Mouse (Mus musculus) c-Kit-positive CD71-positive TER-119-negative erythroid progenitor cells, embryonic 14.5 days (primary cell): ENCODE data around the gene Grap.

Experiments used
- DNase-seq: peaks from one replicate; pipeline ENCODE4 v3.0.0-alpha.2; 2013; ENCODE audit warnings: low read depth

Gene Grap

DNA sequence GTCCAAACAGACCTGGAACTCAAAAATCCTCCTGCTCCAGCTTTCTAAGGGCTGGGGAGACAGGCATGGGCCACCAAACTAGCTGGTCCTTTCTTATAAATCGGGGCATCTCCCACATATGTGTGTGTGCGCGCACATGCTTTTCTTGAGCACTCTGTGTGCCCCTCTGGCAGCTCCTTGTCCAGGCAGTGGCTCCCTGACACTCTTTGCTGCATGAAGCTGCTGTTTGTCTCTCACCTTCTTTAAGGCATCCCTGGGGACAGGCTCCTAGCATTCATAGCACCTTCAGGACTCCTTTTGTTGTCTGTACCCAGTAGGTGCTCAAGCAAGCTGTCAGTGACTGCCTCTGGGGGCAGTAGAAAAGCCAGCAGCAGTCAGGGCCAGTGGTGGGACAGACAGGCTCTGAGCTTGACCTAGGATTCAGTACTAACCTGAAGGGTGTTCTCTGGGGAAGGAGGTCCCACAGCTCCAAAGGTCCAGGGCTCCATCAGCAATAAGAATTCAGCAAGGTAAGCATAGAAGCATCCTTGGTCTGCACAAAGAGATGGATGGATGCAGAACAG, 5.4 kb downstream of the Grap start:
- no peak for DNase-seq

DNA sequence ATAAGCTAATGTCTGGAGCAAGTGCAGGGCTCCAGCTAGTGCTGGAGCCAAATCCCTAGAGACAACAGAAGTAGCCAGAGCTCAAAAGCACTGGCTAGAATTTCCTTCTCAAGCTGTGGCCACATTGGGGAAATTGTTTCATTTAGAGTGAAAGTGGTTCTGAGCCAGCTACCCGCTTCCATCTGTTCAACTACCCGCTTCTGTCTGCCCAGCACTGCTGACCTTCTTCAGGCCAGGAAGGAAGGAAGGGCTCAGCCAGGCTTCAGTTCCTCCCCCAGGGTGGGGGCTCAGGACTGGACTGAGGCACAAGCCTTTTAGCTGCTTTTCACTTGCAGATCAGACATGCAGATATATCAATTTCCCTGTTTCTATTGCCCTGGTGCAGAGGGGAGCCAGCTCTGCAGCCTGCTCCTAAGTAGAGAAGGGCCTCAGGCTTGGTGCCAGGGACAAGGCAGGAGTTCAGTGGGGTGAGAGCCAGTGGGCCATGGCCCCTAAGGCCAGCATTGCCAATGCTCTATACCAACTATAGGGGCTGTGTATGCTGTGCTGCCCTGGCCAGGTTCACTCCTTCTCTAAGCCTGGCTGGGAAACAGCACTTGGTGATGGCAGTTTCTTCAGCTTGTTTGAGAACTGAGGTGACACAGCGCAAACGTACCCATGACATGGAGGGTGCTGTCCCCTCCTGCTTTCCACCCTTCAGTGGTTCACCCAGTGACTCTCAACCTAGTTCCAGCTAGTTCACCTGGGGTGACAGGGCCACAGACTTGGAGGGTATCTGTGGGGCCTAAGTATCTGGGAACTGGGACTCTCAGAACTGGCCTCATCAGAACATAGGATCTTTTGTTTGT, 6.2 kb downstream of the Grap start:
- DNase-seq: no peak

DNA sequence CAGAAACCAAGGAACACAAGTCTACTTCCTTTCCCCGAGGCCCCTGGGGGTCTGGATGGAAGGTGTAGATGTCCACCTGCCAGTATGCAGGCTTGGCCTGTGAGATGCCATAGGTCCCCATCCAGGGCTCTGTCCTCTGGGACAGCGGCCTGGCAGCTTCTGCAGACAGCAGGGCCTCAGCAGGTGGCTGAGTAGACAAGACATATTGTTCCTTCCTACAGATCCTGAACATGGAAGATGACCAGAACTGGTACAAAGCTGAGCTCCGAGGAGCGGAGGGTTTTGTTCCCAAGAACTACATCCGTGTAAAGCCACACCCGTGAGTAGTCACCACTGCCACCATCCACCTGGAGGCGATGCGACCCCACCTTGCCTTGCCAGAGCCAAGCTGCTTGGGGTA, 6.9 kb downstream of the Grap start:
- DNase-seq: no peak

DNA sequence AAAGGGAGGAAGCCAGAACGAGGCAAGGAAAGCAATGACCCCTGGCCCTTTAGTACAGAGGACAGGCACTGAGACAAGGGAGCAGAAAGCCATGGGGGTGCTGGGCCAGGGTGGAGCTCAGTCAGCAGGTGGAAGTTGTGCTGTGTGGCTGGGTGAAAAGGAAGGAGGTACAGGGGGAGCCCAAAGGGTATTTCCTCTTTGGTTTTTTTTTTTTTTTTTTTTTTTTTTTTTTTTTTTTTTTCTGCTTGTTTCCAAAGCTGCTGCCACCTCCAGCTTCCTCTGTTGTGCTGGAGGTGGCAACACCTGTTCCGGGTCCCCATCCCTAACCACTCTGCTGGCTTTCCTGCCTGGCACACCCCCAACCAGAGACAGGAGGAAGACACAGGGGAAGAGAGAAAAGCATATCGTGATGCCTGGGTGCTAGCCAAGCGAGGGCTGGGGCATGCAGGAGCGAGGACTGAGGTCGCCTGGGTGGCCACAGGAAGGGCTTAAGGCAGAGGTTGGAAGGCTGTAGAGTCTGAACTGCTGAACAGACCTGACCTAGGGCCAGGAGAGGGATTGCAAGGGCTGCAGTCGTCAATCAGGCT, 7.8 kb downstream of the Grap start:
- no peak for DNase-seq

DNA sequence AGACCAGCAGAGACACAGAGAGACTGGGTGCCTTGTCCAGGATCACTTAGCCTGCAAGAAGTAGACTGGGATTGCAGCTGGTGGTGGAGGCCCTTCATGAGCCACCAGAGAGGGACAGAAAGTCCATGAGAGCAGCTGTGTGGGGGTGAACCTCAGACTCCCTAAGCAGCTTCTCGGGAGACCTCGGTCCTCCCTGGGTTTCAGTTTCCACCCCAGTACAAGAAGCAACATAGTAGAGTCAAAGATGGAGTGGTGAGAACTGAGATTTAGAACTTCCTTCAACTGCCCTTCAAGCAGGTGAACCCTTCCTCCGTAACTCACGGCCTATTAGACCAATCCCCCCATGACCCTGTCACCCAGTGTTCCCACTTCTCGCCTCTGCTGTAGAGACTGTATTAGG, 9.1 kb downstream of the Grap start:
- DNase-seq: no peak

DNA sequence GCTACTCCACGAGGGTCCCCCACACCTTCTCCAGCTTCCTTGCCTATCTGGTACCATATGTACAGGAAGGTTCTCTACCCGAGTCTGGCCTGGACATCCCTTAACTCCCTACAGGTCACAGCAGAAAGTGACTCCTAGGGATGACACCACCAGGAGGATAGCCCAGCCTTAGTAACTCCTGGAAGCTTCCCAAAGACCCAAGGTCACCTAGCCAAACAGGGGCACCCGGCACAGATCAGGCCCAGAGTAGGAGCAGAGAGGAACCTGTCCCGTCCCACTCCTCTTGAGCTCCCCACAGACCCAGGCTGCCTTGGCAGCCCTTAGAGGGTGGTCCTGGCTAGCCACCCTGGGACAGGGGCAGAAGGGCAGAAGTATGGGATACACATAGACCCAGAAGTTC, 12.3 kb downstream of the Grap start:
- no peak for DNase-seq

DNA sequence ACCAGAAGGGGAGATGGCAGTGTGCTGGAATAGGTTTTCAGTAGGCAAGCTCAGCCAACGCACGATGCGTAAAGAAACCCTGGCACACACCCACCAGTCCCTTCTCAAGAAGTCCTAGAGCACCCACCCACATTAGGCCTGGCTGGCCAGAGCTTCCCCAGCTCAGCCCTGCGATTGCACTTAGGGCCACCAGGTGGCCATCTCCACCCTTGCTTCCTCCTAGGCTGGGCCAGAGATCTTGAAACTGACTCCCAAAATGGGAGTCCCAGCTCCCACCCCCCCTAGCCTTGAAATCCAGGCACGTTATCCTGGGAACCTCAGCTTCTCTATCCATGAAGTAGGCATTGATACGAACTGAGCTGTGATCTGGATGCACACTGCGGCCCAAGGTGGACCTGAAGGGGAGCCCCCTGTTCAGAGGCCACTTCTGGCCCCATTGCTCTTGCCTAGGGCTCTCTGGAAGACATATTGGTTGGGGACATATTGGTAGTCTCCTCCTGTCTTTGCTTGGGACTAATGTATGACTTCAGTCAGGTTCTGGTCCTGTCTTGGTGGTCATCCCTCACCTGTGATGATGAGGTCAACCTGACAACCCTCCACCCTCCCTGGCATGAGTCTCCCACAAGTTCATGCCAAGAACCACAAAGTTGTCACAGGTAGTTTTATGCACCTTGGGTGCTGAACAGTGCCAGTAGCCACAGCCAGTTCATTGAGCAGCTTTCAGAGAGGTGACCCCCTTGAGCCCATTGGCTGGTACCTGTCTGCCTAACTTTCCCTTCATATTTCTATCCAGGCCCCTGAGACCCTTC, 13.1 kb downstream of the Grap start:
- no peak for DNase-seq

DNA sequence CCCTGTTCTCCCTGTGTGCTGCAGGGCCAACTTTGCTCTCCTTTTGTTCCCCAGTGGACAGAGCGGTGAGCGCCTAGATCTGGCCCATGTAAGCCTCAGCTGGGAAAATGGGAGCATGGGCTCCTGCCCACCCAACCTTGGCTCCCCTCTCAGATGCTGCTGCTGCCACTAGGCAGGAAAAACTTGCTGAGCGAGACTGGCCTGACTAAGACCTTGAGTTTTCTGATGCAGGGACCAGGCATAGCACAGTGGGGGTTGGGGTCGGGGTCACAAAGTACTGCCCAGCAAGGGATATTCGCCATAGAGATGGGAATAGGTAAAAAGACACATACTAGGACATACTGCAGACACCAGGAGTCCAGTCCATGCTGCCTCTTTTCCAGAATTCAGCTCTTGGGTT, 14.2 kb downstream of the Grap start:
- DNase-seq: no peak

DNA sequence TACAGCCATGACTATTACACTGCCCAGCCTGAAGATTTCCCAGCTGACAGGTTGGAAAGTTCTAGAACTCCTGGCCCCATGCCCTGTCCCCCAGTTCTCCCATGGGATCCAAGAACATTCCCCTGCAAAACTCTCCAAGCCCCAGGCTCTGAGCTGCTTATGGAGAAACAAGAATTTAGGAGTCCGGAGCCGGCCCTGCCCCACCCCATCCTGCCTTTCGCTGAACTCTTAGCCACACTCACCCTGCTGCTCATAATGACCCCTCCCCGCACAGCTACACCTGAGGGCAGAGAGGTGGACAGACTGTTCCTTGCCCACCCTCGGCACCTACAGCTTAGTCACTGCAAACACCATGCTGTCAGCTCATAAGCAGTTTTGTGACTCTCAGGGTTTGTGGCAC, 14.7 kb downstream of the Grap start:
- DNase-seq: no peak

DNA sequence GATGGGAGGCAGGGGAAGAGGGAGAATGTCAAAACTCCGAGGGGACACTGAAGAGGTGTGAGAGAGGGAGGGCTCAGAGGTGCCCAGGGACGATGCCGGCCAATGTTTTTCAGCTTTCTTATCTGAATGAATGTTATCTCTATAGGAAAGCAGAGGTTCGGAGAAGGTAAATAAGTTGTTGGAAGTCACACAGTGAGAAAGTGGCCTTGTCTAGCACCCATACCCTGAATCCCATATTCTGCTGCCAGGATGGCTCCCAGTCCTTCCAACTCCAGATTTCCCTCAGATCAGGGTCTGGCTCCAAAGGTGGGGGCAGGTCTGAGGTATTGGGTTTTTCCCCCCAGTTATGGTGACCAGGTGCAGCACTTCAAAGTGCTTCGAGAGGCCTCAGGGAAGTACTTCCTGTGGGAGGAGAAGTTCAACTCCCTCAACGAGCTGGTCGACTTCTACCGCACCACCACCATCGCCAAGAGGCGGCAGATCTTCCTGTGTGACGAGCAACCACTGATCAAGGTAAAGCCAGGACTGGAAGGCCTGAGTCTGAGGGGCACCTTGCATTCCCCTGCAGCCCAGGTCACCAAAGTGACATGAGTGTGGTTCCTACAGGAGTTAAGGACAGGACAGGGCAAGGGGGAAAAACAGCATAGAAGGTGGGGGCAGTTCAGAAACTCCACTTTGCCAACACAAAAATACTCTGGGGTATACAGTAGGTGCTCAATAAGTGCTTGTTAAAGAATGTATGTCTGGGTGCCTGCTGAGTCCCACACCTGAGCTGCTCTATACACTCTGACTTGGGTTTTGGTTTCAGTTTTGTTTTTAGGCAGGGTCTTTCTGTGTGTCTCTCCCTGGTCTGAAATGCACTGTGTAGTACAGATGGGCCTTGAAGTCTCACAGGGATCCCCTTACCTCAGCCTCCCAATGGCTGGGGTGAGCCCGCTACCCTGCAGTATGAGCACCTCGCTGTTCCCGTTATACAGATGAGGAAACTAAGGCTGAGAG, 16.7 kb downstream of the Grap start:
- DNase-seq: no peak

DNA sequence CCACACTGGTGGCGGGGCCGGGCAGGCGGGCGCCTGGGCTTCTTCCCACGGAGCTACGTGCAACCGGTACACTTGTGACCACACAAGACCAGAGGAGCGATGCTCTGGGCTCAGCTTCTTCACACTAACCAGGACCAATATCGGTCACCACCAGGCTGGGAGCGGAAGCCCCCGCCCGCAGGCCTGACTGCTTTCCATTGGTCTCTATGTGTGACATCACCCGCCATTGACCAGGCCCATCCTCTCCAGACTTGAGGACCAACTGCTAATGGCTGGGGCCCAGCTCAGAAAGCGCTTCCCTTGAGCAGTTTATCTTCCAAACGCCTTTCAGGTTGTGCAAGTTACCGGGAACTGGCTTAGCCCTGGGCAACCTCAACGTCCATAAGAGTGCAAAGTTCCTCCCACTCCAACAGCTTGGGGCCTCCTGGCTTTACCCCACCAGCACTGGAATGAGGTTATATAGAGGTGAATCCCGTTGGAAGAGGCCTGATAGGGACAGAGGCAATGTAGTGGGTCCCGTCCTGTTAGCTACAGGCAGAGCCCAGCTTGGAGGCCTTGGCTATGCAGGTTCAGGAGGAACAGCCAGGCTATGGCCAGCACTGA, 18.8 kb downstream of the Grap start:
- no peak for DNase-seq

DNA sequence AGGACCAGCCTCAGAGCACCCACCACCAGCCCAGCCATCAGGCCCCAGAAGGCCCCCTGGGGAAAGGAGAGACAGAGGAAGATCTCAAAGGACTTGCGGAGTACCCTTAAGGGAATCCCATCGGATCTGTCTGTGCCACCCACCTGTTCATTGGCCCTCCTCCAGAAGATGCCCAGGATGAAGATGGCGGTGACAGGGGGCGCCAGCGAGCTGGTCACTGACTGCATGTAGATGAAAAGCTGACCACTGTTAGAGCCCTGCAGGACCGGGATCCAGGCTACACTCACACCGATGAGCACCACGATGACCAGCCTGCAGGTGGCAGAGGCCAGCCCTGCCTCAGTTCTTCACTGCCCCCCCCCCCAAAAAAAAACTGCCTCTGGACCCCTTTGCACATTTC, 20.6 kb downstream of the Grap start:
- DNase-seq: no peak

DNA sequence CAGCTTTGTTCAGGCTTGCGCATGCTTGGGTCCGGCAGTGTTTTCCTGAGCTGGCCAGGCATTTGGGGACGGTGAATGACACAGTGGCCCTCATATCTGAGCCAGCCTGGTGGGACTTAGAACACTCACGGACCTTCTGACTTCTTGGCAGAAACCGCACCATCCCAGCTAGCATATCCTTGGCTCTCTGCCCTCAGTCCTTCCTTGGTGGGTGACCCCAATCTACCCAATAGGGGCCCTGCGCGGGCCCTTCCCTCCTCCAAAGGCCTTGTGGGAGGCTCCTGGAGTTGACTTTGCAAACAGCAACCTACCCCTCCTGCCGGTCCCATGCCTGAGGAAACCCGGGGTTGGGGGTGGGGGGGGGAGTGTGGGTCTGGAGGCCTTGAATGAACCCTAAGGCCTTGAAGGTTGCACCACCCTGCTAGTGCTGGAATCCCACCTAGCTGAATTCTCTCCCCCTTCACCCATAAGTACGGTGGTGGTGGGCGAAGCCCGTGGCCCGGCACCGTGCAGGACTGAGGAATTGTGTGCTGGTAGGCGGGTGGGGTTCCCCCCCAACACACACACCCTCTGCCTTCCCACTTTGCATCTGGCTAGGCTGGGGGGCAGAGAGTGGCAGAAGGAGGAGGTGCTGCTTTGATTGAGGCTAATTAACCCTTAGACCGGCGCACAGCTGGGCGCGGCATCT, 21.2 kb downstream of the Grap start:
- no peak for DNase-seq

DNA sequence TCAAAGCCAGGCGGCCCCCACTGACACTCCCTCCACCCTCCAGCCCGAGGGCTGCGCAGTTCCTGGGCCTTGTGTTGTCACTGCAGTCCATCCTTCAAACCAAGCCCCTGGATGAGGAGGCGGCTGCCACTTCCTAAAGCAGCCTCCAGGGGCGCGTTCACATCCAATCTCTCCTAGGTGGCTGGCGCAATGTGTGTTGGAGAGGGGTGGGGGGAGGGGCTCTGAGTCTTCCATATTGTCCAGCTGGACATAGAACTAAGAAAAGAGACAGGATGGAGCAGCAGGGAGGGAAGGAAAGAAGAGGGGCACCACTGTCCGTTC, 21.7 kb downstream of the Grap start:
- DNase-seq: no peak

DNA sequence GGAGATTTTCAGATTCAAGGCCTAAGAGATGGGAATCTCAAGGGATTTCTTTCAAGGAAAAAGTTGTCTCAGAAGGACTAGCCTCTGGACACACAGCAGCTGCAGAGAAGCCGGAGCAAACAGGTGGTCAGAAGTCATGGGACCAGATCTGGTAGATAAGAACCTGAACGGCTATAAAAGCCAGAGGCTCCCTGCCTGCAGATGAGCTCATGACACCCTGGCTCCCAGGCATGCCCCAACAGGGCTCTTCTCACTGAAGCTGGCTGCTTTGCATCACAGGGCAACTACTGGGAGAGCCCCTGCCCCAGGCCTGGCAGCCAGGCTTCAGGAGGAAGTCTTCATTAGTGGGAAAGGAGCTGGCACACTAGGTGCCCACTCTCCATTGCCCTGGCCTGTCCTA, 22.3 kb downstream of the Grap start:
- no peak for DNase-seq

DNA sequence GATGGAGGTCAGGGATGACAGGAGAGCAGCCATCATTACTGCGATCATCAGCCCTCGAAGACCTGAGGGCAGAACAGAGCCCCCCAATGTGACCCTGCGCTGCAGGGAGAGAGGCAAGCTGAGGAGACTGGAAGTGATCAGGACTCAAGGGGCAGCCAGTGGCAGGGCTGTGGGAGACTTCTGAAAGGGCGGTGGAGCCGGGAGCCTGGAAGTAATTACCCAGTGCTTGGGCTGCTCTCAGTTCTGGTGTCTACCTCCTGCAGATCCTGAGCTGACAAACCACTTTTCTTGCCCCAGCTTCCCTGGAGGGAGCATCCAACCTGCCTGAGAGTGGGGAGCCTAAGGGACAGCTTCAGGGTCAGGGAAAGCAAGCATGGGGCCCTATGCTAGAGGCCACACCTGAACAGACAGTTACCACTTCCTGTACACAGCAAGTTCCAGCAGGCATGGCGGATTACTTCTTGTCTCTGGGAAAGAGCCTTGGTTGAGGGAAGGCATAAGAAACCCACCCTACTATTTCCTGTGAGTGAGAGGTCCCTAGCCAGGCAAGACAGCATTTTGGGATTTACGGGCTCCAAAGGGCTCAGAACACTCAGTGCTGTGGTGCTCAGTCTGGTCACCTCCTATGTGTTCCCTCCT, 23.3 kb downstream of the Grap start:
- DNase-seq: no peak

DNA sequence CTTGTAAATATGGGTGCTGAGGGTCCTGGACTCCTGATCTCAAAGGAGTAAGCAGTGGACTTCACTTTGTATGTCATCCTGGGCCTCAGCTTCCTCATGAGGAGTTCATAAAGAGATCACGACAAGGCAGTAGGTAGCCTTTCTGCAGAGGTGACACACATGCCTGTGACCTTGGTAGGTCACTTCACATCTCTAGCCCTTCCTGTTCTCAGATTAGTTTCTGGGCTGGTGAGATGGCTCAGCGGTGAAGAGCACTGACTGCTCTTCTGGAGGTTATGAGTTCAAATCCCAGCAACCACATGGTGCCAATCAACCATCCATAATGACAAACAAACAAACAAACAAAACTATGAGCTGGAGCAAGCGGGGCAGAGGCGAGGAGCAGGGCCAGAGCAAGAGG, 24.6 kb downstream of the Grap start:
- DNase-seq: no peak

DNA sequence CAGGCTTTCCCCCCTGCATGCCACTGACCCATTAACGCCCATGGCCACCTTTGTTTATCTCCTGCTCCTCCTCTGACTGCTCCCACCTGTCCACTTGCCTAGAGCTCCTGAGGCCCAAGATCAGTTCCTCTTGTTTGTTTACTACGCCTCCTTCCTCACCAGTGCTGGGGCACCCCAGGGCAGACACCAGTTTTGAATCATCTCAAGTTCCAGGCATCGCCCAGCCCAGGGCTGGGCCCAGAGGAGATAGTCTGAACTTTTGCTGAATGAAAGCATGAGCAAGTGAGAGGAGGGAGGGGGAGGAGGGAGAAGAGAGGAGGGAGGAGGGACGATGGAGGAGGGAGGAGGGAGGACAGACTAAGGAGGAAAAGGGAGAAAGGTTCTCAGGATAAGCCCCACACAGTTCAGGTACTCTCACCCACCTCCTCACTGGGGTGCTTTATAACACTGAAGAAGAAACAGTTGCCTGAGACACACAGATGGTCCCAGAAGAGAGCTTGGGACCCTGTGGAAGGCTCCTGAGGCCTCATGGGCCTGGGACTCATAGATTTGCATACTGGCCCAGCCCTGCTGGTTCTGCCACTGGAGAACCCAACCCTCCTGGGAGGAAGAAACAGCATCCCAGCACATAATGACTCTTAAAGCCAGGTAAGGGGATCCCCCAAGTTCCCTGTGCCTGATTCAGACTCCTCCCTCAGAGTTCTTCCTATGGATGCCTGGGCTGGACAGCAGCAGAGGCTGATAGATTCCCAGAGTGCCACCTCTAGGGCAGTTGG, 26.2 kb downstream of the Grap start:
- no peak for DNase-seq
